7 mouse cellular contexts compared by ENCODE assay signal in genomic region chr15:79804352-79805071, GRCm38 (mm10). TPM values are rescaled to one million over a fixed set of nuclear protein-coding genes. Genes with fewer than 3 reads are reported as not detected.
DNase-seq lines count a peak whose midpoint lies in the region; TF ChIP-seq lines count a peak whose summit lies in the region.

Gene Nptxr (minus strand): TSS chr15:79804766.

- H3K4me1 ChIP-seq in embryonic fibroblast, embryonic 13.5 days (ENCODE audit: control insufficient read depth, insufficient read depth, low read length): no peaks in the 10 kb centered on the region

- no peak for TF ChIP-seq CTCF in embryonic fibroblast, embryonic 13.5 days (IDR thresholded peaks at IDR 0.05; ENCODE audit: borderline replicate concordance, insufficient read depth, low read length)
- TF ChIP-seq CTCF in left cerebral cortex, adult 2 months (IDR thresholded peaks at IDR 0.05): no peak; the same call in 1 of the 2 replicates

- DNase-seq in MN1 (ENCODE audit: low spot score): peak; percentile 82
- DNase-seq in adrenal gland, postnatal 25 days: peak; percentile 67
- DNase-seq in heart, postnatal 36 days: peak; percentile 55 to 67
- peak; percentile 74 to 81 for DNase-seq in left cerebral cortex, adult 2 months (ENCODE audit: extremely low spot score in 1 of 2, low spot score in 2 of 2)
- DNase-seq in lung, postnatal 4 days: peak; percentile 50 to 65
- DNase-seq in right cerebral cortex, postnatal 4 days: peak; percentile 67

- peak within 1 kb of the TSS; percentile 29 for H3K4me3 ChIP-seq in embryonic fibroblast, embryonic 13.5 days (ENCODE audit: insufficient read depth, low read length)
- peak within 1 kb of the TSS; percentile 70 for H3K4me3 ChIP-seq in left cerebral cortex, adult 2 months

- H3K27ac ChIP-seq in embryonic fibroblast, embryonic 13.5 days (ENCODE audit: insufficient read depth, low read length): no peak within 1 kb of the TSS
- peak within 1 kb of the TSS; percentile 83 for H3K27ac ChIP-seq in left cerebral cortex, adult 2 months

- peak; percentile 65 for TF ChIP-seq POLR2A in embryonic fibroblast, embryonic 13.5 days (IDR thresholded peaks at IDR 0.05; ENCODE audit: low read depth, low read length)

- intact Hi-C loops in heart, postnatal 36 days (cut with DNase I): no loop called here
- intact Hi-C loops in left cerebral cortex, adult 2 months (cut with DNase I): no loop called here

RNA-seq across cellular contexts. Expression of gene Nptxr, which starts in this region (rescaled TPM):
- total RNA-seq in adrenal gland, postnatal 25 days (2021): 4.6 and 6.8 TPM in 2 replicates
- polyA plus RNA-seq in embryonic fibroblast, embryonic 13.5 days (2011; ENCODE audit: insufficient read length, low read depth, missing spikeins): 7.5 and 9.7 TPM in 2 replicates
- 1 to 10 TPM; 1.5 to 1.7 TPM for total RNA-seq in heart, postnatal 36 days (2021)
- 100 to 1,000 TPM; 800 to 813 TPM for total RNA-seq in left cerebral cortex, adult 2 months (2021)

Comparison
In these comparisons a context has a peak if more than half of its experiments do, and no peak if none do; other contexts are left out.
1. RNA of gene Nptxr (total RNA-seq): 800 to 813 TPM in left cerebral cortex, adult 2 months; 4.6 to 6.8 TPM in adrenal gland, postnatal 25 days and 1.5 to 1.7 TPM in heart, postnatal 36 days; every median in the first group is over 100 times any median in the second.
2. Peak in every context shown above with its lines, with median percentiles within 50 percentile points of each other: DNase-seq.